Mouse (Mus musculus) liver, embryonic 16.5 days (tissue): Measurements from ENCODE around the gene Rtkn. TPM values are rescaled to one million over a fixed set of nuclear protein-coding genes. Genes with fewer than 3 reads are reported as not detected.

ENCODE experiments used
- ATAC-seq: fragments of 200-750 bp; cut with Nextera tagmentation; 2 replicates; pipeline ENCODE4 v1.8.0; 2017; ENCODE audit warnings: low read depth, mild to moderate bottlenecking, moderate number of reproducible peaks, moderate library complexity
- H3K27ac ChIP-seq: fragments of 300-500 bp; sonication (generic); 2 replicates; pipeline ENCODE4 v1.5.1; 2014; ENCODE audit warnings: mild to moderate bottlenecking, low read length
- H3K27me3 ChIP-seq: fragments of 300-500 bp; sonication (generic); 2 replicates; pipeline ENCODE4 v1.6.1; 2014; ENCODE audit warnings: low read depth, low read length, mixed read lengths; ENCODE audit not compliant: control insufficient read depth, insufficient read depth
- H3K36me3 ChIP-seq: fragments of 300-500 bp; sonication (generic); 2 replicates; pipeline ENCODE4 v1.6.1; 2014; ENCODE audit warnings: mild to moderate bottlenecking; ENCODE audit not compliant: control insufficient read depth, insufficient read depth
- H3K4me1 ChIP-seq: fragments of 300-500 bp; sonication (generic); 2 replicates; pipeline ENCODE4 v1.6.1; 2014; ENCODE audit warnings: low read depth, low read length, mixed read lengths; ENCODE audit not compliant: control insufficient read depth
- H3K4me2 ChIP-seq: fragments of 300-500 bp; sonication (generic); 2 replicates; pipeline ENCODE4 v1.6.1; 2014; ENCODE audit warnings: low read depth, low read length, mixed read lengths
- H3K4me3 ChIP-seq: fragments of 300-500 bp; sonication (generic); 2 replicates; pipeline ENCODE4 v1.5.1; 2014; ENCODE audit warnings: low read depth, mild to moderate bottlenecking, low read length
- H3K9ac ChIP-seq: fragments of 300-500 bp; sonication (generic); 2 replicates; pipeline ENCODE4 v1.6.1; 2014; ENCODE audit warnings: low read depth, low read length
- H3K9me3 ChIP-seq: fragments of 300-500 bp; sonication (generic); replicated peaks from 2 replicates; pipeline ENCODE4 v1.6.1; 2016; ENCODE audit warnings: low read length; ENCODE audit not compliant: control insufficient read depth
- WGBS: fragments of 180-500 bp; shearing (Covaris S2); extraction: QIAGEN DNeasy Blood & Tissue Kit; methylation state at CpG from one replicate; pipeline ENCODE4 v1.1.7; 2014; ENCODE audit not compliant: insufficient replicate concordance; 5-methylcytosine and 5-hydroxymethylcytosine counted together
- microRNA counts: library from miRNA; unstranded; fragments of <30 nt; microRNA quantifications from one replicate; lab custom pipeline; 2016
- microRNA-seq: library from miRNA; unstranded; fragments of <30 nt; microRNA quantifications from one replicate; pipeline ENCODE4, GENCODE M21; 2016
- polyA plus RNA-seq: library from polyadenylated mRNA; unstranded; fragments of >200 nt; fragmentation: Nextera tagmentation; extraction: Ambion mirVana; gene quantifications from 2 replicates; pipeline ENCODE4 v1.2.1, GENCODE M21; 2015

Rtkn gene
- polyA plus RNA-seq, 1 experiment from 2014 or later = 16.4 TPM

DNA sequence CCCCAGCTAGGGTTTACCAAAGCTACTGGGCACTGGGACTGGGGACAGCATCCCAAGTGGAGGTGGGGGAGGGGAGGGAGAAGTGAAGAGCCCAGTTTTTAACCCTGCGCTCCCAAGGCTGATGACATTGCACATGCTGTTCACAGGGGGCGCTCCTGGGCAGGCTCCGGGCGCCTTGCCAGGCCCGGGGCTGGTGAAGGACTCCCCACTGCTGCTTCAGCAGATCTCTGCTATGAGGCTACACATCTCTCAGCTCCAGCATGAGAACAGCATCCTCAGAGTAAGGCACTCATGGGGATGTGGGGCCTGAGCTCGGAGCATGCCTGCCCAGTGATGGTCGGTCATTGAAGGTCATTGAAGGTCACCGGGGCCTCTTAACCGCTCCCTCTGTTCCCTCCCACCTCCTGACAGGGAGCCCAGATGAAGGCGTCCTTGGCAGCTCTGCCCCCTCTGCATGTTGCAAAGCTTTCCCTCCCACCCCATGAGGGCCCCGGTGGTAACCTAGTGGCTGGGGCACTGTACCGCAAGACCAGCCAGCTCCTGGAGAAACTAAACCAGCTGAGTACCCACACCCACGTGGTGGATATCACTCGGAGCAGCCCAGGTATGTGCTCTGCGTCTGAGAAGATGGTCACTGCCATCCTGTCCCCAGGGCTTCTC, 62.2 kb downstream of the Rtkn start:
- ATAC-seq = no peak
- Histone ChIP-seq H3K4me1 (no peaks in the 10 kb centered on the region), H3K9ac (no peak overlapping the region), H3K4me3 (no peak overlapping the region), H3K4me2 (no peak overlapping the region), H3K27ac (no peak overlapping the region), H3K27me3 (no peaks in the 10 kb centered on the region), H3K9me3 (no peaks in the 10 kb centered on the region), H3K36me3 (peaks cover 39% of the 10 kb centered on the region)
- 68% methylated on average over 15 of the region's 15 CpGs for WGBS

MicroRNAs within 50 kb of the gene (microRNA counts, 519-probe panel; counts per million panel counts)
- 2,153 counts per million, percentile 34 among the panel's probes with 10 or more counts for microRNA mmu-miR-3470a+mmu-miR-3470b (lab: Ali Mortazavi, UCI)

Small RNA genes within 50 kb of the gene (microRNA-seq; reads per million reads assigned to microRNA genes)
- gene Mir3470a = not detected

Other genes with a start within 250 kb of the Rtkn start
- gene Sema4f, start 195.7 kb upstream of the Rtkn start, polyA plus RNA-seq = 0.06 and 0.11 TPM in 2 replicates
- 11.6 and 12.7 TPM in 2 replicates for gene M1ap, start 188.6 kb upstream of the Rtkn start, polyA plus RNA-seq
- gene Dok1, start 102.0 kb upstream of the Rtkn start, polyA plus RNA-seq = 15.7 and 16.1 TPM in 2 replicates
- gene Loxl3, start 101.3 kb upstream of the Rtkn start, polyA plus RNA-seq = 1.9 and 2.1 TPM in 2 replicates
- gene Aup1, start 80.9 kb upstream of the Rtkn start, polyA plus RNA-seq = 180 and 190 TPM in 2 replicates
- gene Htra2, start 80.2 kb upstream of the Rtkn start, polyA plus RNA-seq = 72.0 and 72.4 TPM in 2 replicates
- gene Dqx1, start 77.6 kb upstream of the Rtkn start, polyA plus RNA-seq = 9.0 and 9.3 TPM in 2 replicates
- not detected in 2 replicates for gene Tlx2, start 65.2 kb upstream of the Rtkn start, polyA plus RNA-seq
- gene Pcgf1, start 57.6 kb upstream of the Rtkn start, polyA plus RNA-seq = 15.6 and 17.1 TPM in 2 replicates
- gene Lbx2, start 49.1 kb upstream of the Rtkn start, polyA plus RNA-seq = 0.25 and 0.48 TPM in 2 replicates
- gene Ccdc142, start 33.9 kb upstream of the Rtkn start, polyA plus RNA-seq = 0.59 and 1.1 TPM in 2 replicates
- gene Gm42688, start 33.8 kb upstream of the Rtkn start, polyA plus RNA-seq = 0.81 and 1.1 TPM in 2 replicates
- 66.1 and 73.4 TPM in 2 replicates for gene Mrpl53, start 26.4 kb upstream of the Rtkn start, polyA plus RNA-seq
- gene Mogs, start 20.0 kb upstream of the Rtkn start, polyA plus RNA-seq = 4.5 and 6.8 TPM in 2 replicates
- 27.2 and 28.3 TPM in 2 replicates for gene Wbp1, start 13.9 kb upstream of the Rtkn start, polyA plus RNA-seq
- 4.1 and 5.2 TPM in 2 replicates for gene Ino80b, start 10.0 kb upstream of the Rtkn start, polyA plus RNA-seq
- 0.39 and 0.85 TPM in 2 replicates for gene Wdr54, start 20.9 kb downstream of the Rtkn start, polyA plus RNA-seq
- gene 1700003E16Rik, start 20.9 kb downstream of the Rtkn start, polyA plus RNA-seq = 0.15 and 0.30 TPM in 2 replicates
- 23.0 and 26.9 TPM in 2 replicates for gene Dctn1, start 30.5 kb downstream of the Rtkn start, polyA plus RNA-seq
- 0.89 and 0.93 TPM in 2 replicates for gene Slc4a5, start 84.4 kb downstream of the Rtkn start, polyA plus RNA-seq
- 59.6 and 64.3 TPM in 2 replicates for gene Mthfd2, start 190.4 kb downstream of the Rtkn start, polyA plus RNA-seq
- gene Mob1a, start 190.6 kb downstream of the Rtkn start, polyA plus RNA-seq = 31.5 and 32.0 TPM in 2 replicates
- 196 and 234 TPM in 2 replicates for gene Bola3, start 213.7 kb downstream of the Rtkn start, polyA plus RNA-seq